Mouse (Mus musculus) thymus, adult 2 months (tissue): ENCODE results near the gene Slc38a4.

ENCODE experiments used
- CTCF ChIP-seq: fragments of 200-500 bp; IDR thresholded peaks from 2 replicates; pipeline ENCODE4 v1.5.1; 2012; ENCODE audit warnings: mild to moderate bottlenecking, control low read depth, low read length, moderate library complexity, borderline replicate concordance; ENCODE audit not compliant: control insufficient read depth, poor library complexity, insufficient read depth; ENCODE audit errors: extremely low read depth
- POLR2A ChIP-seq: fragments of 200-500 bp; IDR thresholded peaks from 2 replicates; pipeline ENCODE4 v1.6.1; 2012; ENCODE audit warnings: mild to moderate bottlenecking, low read length, control low read depth, moderate library complexity; ENCODE audit not compliant: control insufficient read depth, poor library complexity, insufficient read depth; ENCODE audit errors: extremely low read depth

- no peak for TF ChIP-seq POLR2A
- TF ChIP-seq CTCF, result no peak
Measured at GRCm38 (mm10) chr15:97063211-97063610, 7.5 kb upstream of the Slc38a4 start.
